Mouse (Mus musculus): ENCODE data around the gene Commd7. TPM values are rescaled to one million over a fixed set of nuclear protein-coding genes. Genes with fewer than 3 reads are reported as not detected.

The Commd7 gene
- total RNA-seq, 2 experiments from 2014 or later, result 9.5 TPM

DNA sequence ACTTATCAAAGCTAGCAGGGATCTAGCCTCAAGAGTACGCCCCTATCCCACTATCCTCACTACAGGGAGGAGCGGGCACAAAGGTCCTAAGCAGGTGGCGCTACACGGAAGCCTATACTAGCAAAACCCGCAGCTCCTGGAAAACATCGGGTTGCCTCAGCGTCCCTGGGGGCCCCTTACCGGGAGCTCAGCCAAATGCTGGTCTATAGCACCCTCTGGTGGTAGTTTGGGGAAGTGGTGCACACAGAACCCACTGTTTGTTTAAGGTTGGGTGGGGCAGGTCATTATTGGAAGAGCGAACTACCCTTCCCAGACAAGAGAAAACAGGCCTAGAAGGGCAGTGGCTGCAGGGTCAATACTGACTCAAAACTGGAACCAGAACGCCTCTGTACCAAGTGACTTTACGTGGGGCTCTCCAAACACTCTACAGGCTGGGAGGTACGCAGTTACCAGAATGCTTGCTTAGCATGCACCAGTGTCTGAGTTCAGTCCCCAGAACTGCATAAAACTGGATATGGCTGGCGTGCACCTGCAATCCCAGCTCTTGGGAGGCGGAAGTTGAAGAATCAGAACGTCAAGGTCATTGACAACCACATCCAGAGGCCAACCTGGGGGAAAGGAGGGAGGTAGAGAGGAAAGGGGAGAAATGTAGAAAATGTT lies 45.9 kb downstream of the Commd7 start:
- peak; percentile 64 for DNase-seq

DNA sequence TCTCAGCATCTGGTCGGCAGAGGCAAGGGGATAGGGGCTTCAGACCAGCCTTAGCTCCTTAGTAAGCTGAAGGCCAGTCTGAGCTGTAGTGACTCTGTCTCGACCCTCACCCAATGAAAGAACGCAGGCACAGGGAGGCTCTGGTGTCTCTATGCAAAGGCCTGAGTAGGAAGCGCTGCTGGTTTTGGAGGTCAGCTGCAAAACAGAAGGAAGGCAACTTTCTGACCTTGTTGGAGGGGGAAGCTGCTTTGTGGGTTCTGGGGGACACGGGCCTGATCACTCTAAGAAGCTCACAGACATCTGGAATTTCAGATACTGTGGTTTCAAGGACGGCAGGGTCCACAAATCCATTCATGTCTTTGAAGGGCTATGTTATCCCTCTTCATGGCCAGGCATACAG lies 46.6 kb downstream of the Commd7 start:
- no peak for DNase-seq

DNA sequence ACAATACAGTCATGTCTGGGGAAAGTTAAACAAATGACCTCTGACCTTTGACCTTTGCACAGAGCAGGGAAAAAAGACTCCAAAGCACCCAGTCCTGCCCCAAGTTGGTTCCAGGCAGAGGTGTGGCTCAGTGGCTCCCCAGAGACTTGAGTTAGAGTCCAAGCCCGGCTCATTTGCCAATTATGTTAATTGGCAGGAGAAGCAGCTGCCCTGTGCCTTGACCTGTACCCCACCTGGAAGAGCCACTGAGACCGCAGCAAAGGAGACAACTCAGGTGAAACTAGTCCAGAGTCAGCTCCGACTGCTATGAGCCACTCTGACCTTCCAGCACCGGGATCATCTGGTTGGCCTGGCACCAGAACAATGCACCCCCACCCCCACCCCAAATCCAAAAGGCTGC lies 48.2 kb downstream of the Commd7 start:
- no peak for DNase-seq

DNA sequence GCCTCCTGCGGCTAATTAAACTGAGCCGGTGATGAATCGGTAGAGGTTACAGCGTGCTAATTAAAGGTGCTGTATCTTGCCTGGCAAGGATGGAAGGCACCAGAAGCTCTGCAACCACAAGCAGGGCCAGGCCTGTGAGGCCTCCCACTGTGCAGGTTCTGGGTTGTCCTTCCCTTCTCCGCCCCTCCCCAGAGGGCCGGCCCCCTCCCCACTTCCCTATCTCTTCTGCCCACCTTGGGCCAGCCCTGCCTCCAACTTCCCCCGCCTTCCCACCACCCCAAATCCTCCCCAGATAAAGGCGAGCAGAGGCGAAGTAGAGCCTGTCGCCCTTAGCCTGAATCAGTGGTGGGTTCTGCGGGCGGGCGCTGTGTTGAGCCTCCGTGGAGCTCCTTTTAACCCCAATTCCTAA lies 48.9 kb downstream of the Commd7 start:
- DNase-seq, result no peak

DNA sequence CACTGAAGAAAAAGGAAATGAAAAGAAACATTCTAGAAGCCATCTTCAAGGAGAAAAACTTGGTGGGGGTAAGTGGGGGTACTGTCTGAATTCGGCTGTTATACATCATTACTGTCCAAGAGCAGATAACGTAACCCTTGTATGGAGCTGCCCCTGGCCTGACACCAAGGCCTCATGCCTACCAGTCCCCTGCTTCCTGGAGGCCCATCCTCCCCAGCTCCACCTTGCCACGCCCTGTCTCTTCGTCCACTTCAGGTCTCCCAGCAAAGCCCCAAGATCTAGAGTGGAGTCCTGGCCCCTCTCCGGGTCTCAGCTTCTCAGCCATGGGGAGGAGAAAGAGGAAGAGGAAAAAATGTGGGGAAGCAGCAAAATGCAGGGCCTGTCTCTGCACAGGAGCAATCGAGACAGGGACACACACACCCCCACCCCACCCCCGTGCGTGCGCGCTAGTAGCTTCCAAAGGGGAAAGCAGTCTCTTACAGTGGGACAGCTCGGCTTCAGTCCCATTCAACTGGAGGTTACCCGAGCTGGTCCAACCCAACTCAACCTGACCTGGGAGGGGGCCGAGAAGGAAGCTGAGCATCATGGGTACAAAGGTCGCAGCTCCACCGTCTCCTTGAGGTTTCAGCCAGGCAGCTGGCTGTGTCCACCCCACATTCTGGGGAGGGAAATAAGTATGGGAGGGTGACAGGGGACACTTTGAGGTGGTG lies 49.5 kb downstream of the Commd7 start:
- no peak for DNase-seq

DNA sequence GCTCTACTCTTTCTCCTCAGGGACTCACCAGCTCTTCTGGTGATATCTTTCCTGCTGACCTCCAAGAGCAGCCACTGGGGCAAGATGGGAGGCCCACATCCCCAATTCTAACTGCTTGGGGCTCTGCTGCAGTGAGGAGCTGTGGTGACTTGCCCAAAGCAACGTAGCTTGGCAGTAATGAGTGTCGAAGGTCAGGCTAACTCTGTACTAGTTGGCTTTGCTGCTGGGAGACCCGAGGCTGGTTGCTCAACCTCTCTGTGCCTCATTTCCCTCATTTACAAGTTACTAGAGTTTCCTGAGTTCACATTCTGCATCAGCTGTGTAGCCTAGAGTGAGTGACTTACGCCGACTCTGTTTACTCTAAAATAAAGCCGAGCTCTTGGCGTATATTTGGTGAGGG lies 51.2 kb downstream of the Commd7 start:
- no peak for DNase-seq

DNA sequence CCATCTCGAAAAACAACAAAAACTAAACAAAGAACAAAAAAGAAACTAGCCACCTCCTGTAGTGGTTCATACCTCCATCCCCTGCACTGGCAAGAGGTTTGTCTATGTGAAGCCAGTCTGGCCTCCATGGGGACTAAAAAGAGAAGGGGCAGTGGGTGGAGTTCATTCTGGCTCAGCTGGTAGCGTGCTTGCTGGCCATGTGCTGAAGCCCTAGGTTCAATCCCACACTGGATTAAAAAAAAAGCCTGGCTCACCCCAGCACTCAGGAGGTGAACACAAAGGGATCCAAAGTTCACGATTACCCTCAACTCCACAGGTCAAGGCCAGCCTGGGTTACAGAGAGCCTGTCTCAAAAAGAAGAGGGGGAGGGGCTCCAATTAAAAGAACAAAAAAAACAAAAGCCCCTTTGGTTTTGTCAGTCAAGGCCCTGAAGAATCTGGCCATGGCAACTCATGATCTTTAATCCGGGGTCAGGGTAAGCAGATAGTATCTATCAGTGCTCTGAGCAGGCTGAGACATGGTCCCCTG lies 52.1 kb downstream of the Commd7 start:
- DNase-seq, result no peak

DNA sequence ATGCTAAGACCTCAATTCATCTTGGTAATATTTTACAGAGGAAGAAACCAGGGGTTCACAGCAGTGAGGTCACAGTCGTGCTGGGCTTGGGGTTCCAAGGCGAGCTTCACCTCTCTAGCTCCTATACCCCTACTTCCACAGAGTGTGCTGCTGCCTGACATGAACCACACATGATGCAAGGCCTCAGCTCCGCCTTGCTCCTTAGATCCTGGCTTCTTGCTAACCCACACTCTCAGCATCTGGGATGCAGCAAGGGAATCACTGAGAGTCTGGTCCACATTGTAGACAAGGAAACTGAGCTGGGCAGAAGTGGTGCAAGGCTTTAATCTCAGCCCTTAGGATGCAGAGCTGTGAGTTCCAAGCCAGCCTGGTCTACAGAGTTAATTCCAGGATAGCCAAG lies 52.5 kb downstream of the Commd7 start:
- no peak for DNase-seq

DNA sequence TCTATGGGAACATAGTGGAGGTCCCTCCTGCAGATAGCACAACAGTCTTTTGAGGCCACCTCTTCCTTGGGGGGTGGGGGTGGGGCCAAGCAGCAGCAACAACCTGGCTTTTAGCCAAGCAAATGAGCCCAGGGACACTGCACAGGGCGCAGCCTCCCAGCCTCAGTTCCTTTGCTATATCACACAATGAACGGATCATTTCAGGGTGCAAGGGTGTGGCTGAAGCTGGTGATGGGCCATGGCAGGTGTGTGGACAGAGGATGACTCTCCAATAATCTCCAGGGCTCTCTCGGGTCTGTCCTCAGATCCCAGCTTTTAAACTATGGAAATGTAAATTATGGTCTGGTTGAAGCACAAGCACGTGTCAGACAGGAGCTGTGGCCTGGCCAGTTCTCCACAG lies 55.5 kb downstream of the Commd7 start:
- no peak for DNase-seq

DNA sequence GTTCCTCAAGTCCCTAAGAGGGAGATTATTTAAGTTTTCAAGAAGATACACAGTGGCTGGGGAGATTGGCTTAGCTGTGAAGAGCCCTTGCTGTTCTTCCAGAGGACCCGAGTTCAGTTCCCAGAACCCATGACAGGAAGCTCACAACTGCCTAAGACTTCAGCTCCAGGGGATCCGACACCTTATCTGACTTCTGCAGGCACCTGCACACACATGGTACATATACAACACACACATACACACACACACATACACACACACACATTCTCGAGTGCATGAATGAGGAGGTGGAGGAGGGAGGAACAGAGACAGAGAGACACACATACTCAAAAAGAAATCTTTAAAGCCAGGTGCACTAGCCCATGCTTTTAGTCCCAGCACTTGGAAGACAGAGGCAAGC lies 56.4 kb downstream of the Commd7 start:
- DNase-seq, result no peak

DNA sequence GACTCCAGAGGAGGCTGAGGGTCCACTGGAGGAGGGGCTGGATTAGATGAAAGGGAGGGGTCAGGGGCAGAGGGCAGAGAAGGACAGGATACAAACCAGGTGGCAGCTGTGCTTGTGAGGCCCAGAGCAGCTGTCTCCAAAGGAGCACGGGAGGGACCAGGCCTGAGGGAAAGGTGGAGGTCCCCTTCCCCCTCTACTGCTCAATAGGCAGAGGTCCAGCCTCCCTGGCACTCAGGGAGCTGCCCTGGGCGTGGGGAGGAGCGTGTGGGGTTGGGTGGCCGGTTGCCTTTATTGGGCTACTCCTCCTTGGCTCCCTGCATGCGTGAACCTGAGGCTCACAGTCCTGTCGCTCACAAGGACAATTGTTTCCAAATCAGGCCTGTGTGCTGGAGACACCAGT lies 57.0 kb downstream of the Commd7 start:
- no peak for DNase-seq

DNA sequence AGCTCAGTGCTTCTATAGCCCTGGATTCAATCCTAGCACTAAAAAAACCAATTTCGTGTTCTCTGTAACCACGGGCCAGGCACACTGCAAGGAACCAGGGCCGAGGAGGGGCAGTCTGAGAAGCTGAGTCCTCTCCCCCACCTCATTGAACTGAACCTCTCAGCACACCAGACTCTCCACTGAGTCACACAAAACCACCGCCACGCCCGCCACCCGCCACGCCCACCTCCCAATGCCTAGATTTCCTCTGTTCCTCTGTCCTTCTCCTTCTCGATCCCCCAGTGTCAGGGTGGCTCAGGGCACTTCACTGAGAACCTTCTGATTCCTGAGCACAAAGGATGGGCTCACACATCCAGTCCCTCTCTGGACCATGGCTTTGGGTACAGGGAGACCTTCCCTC lies 59.5 kb downstream of the Commd7 start:
- DNase-seq, result no peak

DNA sequence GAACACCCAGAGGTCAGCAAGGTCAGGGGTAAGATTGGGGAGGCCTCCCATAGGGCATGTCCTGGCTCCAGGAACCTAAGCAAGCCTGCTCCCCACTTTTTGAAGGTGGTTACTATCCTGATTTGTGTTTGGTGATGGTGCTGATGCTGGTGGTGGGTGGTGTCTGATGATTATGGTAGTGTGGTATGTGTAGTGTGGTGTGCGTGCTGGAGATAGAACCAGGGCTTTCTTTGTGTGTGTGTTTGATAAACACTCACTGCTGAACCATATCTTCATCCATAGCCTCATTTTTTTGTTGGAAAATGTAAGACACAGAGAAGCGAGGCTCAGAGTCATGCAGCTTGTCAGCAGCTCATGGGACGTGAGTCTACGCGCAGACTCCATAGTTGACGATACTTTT lies 64.0 kb downstream of the Commd7 start:
- DNase-seq, result no peak

DNA sequence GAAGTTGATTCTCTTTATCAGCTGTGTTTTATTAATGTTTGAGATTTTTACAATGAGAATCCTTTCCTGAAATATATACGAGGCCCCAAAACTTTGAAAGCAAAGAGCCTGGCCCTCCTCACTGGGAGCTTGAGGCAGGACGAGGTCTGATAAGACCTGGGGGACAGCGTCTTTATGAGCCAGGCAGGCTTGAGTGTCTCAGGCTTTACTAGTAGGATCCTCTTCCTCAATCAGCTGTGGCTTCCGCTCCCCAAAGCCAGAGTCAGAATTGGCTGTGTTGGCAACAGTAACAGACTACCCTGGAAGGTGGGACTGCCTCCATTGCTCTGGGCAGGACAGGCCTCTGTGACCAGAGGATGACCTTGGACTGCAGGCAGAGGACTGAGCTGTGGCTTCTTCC lies 64.6 kb downstream of the Commd7 start:
- no peak for DNase-seq

Other genes starting within 250 kb of the Commd7 start
- not detected for gene 4930404H24Rik, start 140.0 kb downstream of the Commd7 start, total RNA-seq (2021)
- 1 to 10 TPM; 1.4 to 1.6 TPM for gene Nol4l, start 102.8 kb downstream of the Commd7 start, total RNA-seq (2021)
- 1 to 10 TPM in 1 of 2 experiments, under 1 TPM in 1; 0.94 to 1.1 TPM for gene Dnmt3b, start 16.7 kb upstream of the Commd7 start, total RNA-seq (2021)
- gene Dnmt3c, start 63.9 kb upstream of the Commd7 start, total RNA-seq (2021), result not detected
- gene Mapre1, start 108.5 kb upstream of the Commd7 start, total RNA-seq (2021), result 10 to 100 TPM; 36.9 to 39.6 TPM
- gene Efcab8, start 147.2 kb upstream of the Commd7 start, total RNA-seq (2021), result not detected
- gene Sun5, start 238.3 kb upstream of the Commd7 start, total RNA-seq (2021), result not detected
- not detected for gene Bpifb2, start 242.3 kb upstream of the Commd7 start, total RNA-seq (2021)

Measured in gastrocnemius, postnatal 25 days (tissue).